Mouse (Mus musculus) lung, adult 2 months (tissue): ENCODE data around the gene Cyren. TPM values are rescaled to one million over a fixed set of nuclear protein-coding genes. Genes with fewer than 3 reads are reported as not detected.

Experiments used
- DNase-seq: peaks from one replicate; pipeline ENCODE4 v3.0.0; 2022
- H3K4me1 ChIP-seq: fragments of 200-500 bp; 2 replicates; pipeline ENCODE4 v1.6.1; 2011; ENCODE audit warnings: low read length; ENCODE audit not compliant: control insufficient read depth, insufficient read depth
- H3K4me3 ChIP-seq: fragments of 200-500 bp; replicated peaks from 2 replicates; pipeline ENCODE3; 2011; ENCODE audit warnings: low read depth, mild to moderate bottlenecking, control low read depth, low read length; ENCODE audit errors: extremely low read depth
- CTCF ChIP-seq: fragments of 200-500 bp; IDR thresholded peaks from 2 replicates; pipeline ENCODE4 v1.5.1; 2011; ENCODE audit warnings: mild to moderate bottlenecking, low read length, control low read depth; ENCODE audit not compliant: insufficient read depth
- POLR2A ChIP-seq: fragments of 200-500 bp; IDR thresholded peaks from 2 replicates; pipeline ENCODE4 v1.6.1; 2011; ENCODE audit warnings: low read depth, mild to moderate bottlenecking, control low read depth, low read length, borderline replicate concordance; ENCODE audit errors: extremely low read depth
- WGBS: fragments of 180-500 bp; shearing (Covaris S2); methylation state at CpG from one replicate; pipeline ENCODE4 v1.1.7; 2018; 5-methylcytosine and 5-hydroxymethylcytosine counted together
- polyA plus RNA-seq: library from polyadenylated mRNA; depleted of rRNA; stranded (reverse); fragments of >200 nt; gene quantifications from 2 replicates; pipeline ENCODE4 v1.2.3, GENCODE M21; 2012

Cyren gene
- polyA plus RNA-seq, 1 experiment, result 8.5 TPM

GRCm38 (mm10) chr6:34910371-34911219 lies 32.7 kb upstream of the Cyren start, which contains the start of gene Wdr91:
TSS of gene Wdr91 (minus strand) at chr6:34910876.
- DNase-seq, result peak; percentile 94
- peak within 1 kb of the TSS; percentile 93 for H3K4me3 ChIP-seq
- WGBS, result under 1% methylated on average over 62 of the region's 64 CpGs
- peaks cover 2% of the 10 kb centered on the region; the same call in 1 of the 2 replicates for H3K4me1 ChIP-seq
- TF ChIP-seq CTCF (no peak), POLR2A (peak; percentile 79; the same call in 1 of the 2 replicates)

GRCm38 (mm10) chr6:34909631-34910345 lies 31.9 kb upstream of the Cyren start:
- WGBS, result 41% methylated on average over 8 of the region's 8 CpGs
- DNase-seq, result no peak
- H3K4me1 ChIP-seq, result peaks cover 2% of the 10 kb centered on the region; the same call in 1 of the 2 replicates

GRCm38 (mm10) chr6:34907696-34908260 lies 29.9 kb upstream of the Cyren start:
- 68% methylated on average over 18 of the region's 18 CpGs for WGBS
- Histone ChIP-seq H3K4me1 (peaks cover 5% of the 10 kb centered on the region; the same call in 1 of the 2 replicates), H3K4me3 (no peak overlapping the region)
- no peak for DNase-seq
- TF ChIP-seq CTCF, result no peak
- TF ChIP-seq POLR2A, result no peak

More at GRCm38 (mm10) chr6:34909631-34910345, 31.9 kb upstream of the Cyren start:
- no peak for TF ChIP-seq POLR2A
- TF ChIP-seq CTCF, result no peak
- H3K4me3 ChIP-seq, result peak overlapping the region; percentile 93

- no peak for DNase-seq
- WGBS, result 27% methylated on average over 2 of the region's 2 CpGs
- no peak for TF ChIP-seq CTCF
- TF ChIP-seq POLR2A, result no peak
Measured at GRCm38 (mm10) chr6:34907121-34907614, 29.3 kb upstream of the Cyren start.

GRCm38 (mm10) chr6:34906661-34907060 lies 28.8 kb upstream of the Cyren start:
- Histone ChIP-seq H3K4me3 (no peak overlapping the region), H3K4me1 (peaks cover 5% of the 10 kb centered on the region; the same call in 1 of the 2 replicates)
- TF ChIP-seq POLR2A, result no peak
- WGBS, result 56% methylated on average over 4 of the region's 4 CpGs
- DNase-seq, result no peak

More at GRCm38 (mm10) chr6:34907121-34907614, 29.3 kb upstream of the Cyren start:
- Histone ChIP-seq H3K4me1 (peaks cover 5% of the 10 kb centered on the region; the same call in 1 of the 2 replicates), H3K4me3 (no peak overlapping the region)

- no peak overlapping the region for H3K4me3 ChIP-seq
- DNase-seq, result no peak
- WGBS, result 51% methylated on average over 2 of the region's 2 CpGs
- TF ChIP-seq CTCF (no peak), POLR2A (no peak)
- peaks cover 5% of the 10 kb centered on the region; the same call in 1 of the 2 replicates for H3K4me1 ChIP-seq
Measured at GRCm38 (mm10) chr6:34906125-34906524, 28.3 kb upstream of the Cyren start.

- Histone ChIP-seq H3K4me3 (no peak overlapping the region), H3K4me1 (peaks cover 3% of the 10 kb centered on the region; the same call in 1 of the 2 replicates)
- peak; percentile 58 for DNase-seq
- 53% methylated on average over 6 of the region's 6 CpGs for WGBS
- TF ChIP-seq POLR2A, result no peak
- no peak for TF ChIP-seq CTCF
Measured at GRCm38 (mm10) chr6:34904361-34904760, 26.5 kb upstream of the Cyren start.

GRCm38 (mm10) chr6:34903851-34904250 lies 26.0 kb upstream of the Cyren start:
- 63% methylated on average over 10 of the region's 10 CpGs for WGBS
- peaks cover 3% of the 10 kb centered on the region; the same call in 1 of the 2 replicates for H3K4me1 ChIP-seq
- no peak overlapping the region for H3K4me3 ChIP-seq
- DNase-seq, result peak; percentile 44
- no peak for TF ChIP-seq POLR2A
- TF ChIP-seq CTCF, result no peak

- peaks cover 3% of the 10 kb centered on the region; the same call in 1 of the 2 replicates for H3K4me1 ChIP-seq
- peak; percentile 79 for DNase-seq
- TF ChIP-seq CTCF (no peak), POLR2A (no peak)
- no peak overlapping the region for H3K4me3 ChIP-seq
- WGBS, result 62% methylated on average over 5 of the region's 5 CpGs
Measured at GRCm38 (mm10) chr6:34903441-34903840, 25.6 kb upstream of the Cyren start.
